Mouse (Mus musculus) kidney, embryonic 14.5 days (tissue): ENCODE measurements around the gene Ccdc85c. TPM values are rescaled to one million over a fixed set of nuclear protein-coding genes. Genes with fewer than 3 reads are reported as not detected.

Experiments
- ATAC-seq: fragments of 200-750 bp; cut with Nextera tagmentation; 2 replicates; pipeline ENCODE4 v1.8.0; 2017; ENCODE audit warnings: moderate number of reproducible peaks, mild to moderate bottlenecking, moderate TSS enrichment, moderate library complexity; ENCODE audit not compliant: low FRiP score, low TSS enrichment
- H3K27ac ChIP-seq: fragments of 300-500 bp; sonication (generic); 2 replicates; pipeline ENCODE4 v1.5.1; 2014; ENCODE audit warnings: low read depth, mild to moderate bottlenecking, low read length, moderate library complexity, mixed read lengths
- H3K27me3 ChIP-seq: fragments of 300-500 bp; sonication (generic); 2 replicates; pipeline ENCODE4 v1.6.1; 2014; ENCODE audit warnings: mild to moderate bottlenecking, low read length; ENCODE audit not compliant: control insufficient read depth, insufficient read depth
- H3K36me3 ChIP-seq: fragments of 300-500 bp; sonication (generic); 2 replicates; pipeline ENCODE4 v1.6.1; 2014; ENCODE audit warnings: low read length, mixed read lengths; ENCODE audit not compliant: control insufficient read depth, insufficient read depth
- H3K4me1 ChIP-seq: fragments of 300-500 bp; sonication (generic); 2 replicates; pipeline ENCODE4 v1.6.1; 2014; ENCODE audit warnings: low read length, mixed read lengths; ENCODE audit not compliant: control insufficient read depth, insufficient read depth
- H3K4me2 ChIP-seq: fragments of 300-500 bp; sonication (generic); replicated peaks from 2 replicates; pipeline ENCODE4 v1.6.1; 2014; ENCODE audit warnings: low read depth, mild to moderate bottlenecking, low read length
- H3K4me3 ChIP-seq: fragments of 300-500 bp; sonication (generic); 2 replicates; pipeline ENCODE4 v1.5.1; 2014; ENCODE audit warnings: mild to moderate bottlenecking, low read length
- H3K9ac ChIP-seq: fragments of 300-500 bp; sonication (generic); 2 replicates; pipeline ENCODE4 v1.6.1; 2014; ENCODE audit warnings: low read depth, mild to moderate bottlenecking, low read length, moderate library complexity
- H3K9me3 ChIP-seq: fragments of 300-500 bp; sonication (generic); 2 replicates; pipeline ENCODE4 v1.6.1; 2016; ENCODE audit warnings: low read length; ENCODE audit not compliant: control insufficient read depth
- WGBS: fragments of 180-500 bp; shearing (Covaris S2); extraction: QIAGEN DNeasy Blood & Tissue Kit; methylation state at CpG from one replicate; pipeline ENCODE4 v1.1.7; 2014; 5-methylcytosine and 5-hydroxymethylcytosine counted together
- polyA plus RNA-seq: library from polyadenylated mRNA; unstranded; fragments of >200 nt; fragmentation: Nextera tagmentation; extraction: Ambion mirVana; gene quantifications from 2 replicates; pipeline ENCODE4 v1.2.1, GENCODE M21; 2014

Gene Ccdc85c
- polyA plus RNA-seq, 1 experiment from 2014 or later: 9.9 TPM

DNA sequence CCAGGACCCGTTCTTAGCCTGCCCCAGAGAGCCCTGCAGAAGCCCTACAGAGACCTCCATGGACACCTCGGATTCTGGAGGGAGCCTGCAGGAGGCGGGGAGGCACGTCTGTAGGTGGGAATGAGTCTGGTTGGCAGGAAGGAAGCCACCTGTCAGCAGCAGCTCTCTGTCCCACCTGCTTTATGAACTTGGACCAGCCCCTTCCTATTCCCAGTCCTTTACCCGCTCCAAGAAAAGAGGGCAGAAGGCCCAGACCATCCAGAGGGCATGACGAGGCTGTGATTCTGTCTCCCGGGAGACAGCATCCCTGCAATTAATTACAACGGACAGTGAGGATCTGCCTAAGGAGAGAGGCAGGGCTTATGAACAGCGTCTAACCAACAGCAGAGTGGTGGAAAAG, 43.3 kb downstream of the Ccdc85c start:
- Histone ChIP-seq H3K27ac (no peak overlapping the region), H3K4me1 (peaks cover 21% of the 10 kb centered on the region), H3K4me2 (no peak overlapping the region), H3K9me3 (no peaks in the 10 kb centered on the region), H3K27me3 (no peaks in the 10 kb centered on the region), H3K36me3 (no peaks in the 10 kb centered on the region), H3K9ac (no peak overlapping the region), H3K4me3 (no peak overlapping the region)
- WGBS: 60% methylated on average over 9 of the region's 9 CpGs
- ATAC-seq: no peak

DNA sequence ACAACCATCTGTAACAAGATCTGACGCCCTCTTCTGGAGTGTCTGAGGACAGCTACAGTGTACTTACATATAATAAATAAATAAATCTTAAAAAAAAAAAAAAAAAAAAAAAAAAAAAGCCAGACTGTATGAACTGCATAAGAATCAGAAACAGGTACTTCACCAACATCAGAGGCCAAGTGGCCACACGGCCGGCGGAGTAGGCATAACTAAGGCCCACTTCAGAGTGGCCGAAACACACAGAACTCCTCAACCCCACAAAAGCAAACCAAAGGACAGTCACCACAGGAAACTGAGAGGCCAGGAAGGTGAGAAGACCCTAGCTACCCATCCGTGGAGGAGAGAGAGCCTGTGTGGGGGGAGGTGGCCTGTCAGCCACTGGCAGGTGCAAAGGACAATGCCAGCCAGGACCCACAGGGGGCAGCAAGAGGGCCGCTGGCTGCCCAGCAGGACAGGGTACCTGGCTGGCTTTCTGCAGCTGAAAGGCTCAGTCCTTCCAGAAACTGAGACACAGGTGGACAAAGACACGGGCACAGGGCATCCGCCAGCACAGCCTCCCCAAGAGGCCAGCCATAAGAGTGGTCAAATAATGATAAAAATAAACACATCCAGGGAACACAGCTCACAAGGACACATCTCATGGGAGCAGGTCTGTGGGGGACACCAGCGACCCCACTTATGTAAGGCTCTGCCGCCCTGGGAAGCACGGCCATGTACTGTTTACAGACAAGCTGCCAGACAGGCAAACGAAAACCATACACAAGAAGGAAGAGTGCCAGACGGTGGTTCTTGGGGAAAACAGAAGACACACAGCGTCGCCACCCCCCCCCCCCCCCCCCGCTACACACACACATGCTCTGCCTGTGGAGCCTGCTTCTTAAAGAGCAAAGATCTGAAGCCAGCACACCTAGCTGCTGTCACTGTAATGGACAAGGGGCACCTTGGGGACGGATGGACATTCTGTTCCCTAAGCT, 44.1 kb downstream of the Ccdc85c start:
- peak; percentile 37 for ATAC-seq

DNA sequence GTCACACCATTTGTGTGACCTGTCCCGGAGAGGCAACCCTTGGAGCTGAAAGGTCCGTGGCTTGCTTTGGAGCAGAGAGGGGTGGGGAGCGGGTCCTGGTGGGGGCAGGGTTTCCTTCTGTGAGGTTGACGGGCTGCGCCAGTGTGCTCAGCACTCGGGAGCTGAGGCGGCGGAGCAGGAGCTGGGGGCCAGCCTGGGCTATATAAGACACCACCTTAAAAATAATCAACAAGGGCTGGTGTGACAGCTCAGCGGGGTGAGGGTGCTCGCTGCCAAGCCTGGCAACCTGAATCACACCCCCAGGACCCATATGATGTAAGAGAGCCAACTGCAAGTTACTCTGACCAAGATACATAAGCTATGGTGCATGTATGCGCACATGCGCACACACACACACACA, 45.1 kb downstream of the Ccdc85c start:
- WGBS: 70% methylated on average over 12 of the region's 12 CpGs
- H3K4me3 ChIP-seq: no peak overlapping the region
- H3K36me3 ChIP-seq: no peaks in the 10 kb centered on the region
- no peak overlapping the region for H3K4me2 ChIP-seq
- H3K9ac ChIP-seq: no peak overlapping the region
- ATAC-seq: no peak
- no peaks in the 10 kb centered on the region for H3K27me3 ChIP-seq
- no peaks in the 10 kb centered on the region for H3K9me3 ChIP-seq
- H3K27ac ChIP-seq: no peak overlapping the region
- H3K4me1 ChIP-seq: peaks cover 15% of the 10 kb centered on the region; the same call in 1 of the 2 replicates

More for the DNA sequence above, 44.1 kb downstream of the Ccdc85c start:
- Histone ChIP-seq H3K4me1 (peaks cover 20% of the 10 kb centered on the region), H3K27me3 (no peaks in the 10 kb centered on the region), H3K36me3 (no peaks in the 10 kb centered on the region), H3K9ac (no peak overlapping the region), H3K9me3 (no peaks in the 10 kb centered on the region), H3K4me2 (no peak overlapping the region), H3K4me3 (no peak overlapping the region), H3K27ac (no peak overlapping the region)
- 66% methylated on average over 16 of the region's 18 CpGs for WGBS

DNA sequence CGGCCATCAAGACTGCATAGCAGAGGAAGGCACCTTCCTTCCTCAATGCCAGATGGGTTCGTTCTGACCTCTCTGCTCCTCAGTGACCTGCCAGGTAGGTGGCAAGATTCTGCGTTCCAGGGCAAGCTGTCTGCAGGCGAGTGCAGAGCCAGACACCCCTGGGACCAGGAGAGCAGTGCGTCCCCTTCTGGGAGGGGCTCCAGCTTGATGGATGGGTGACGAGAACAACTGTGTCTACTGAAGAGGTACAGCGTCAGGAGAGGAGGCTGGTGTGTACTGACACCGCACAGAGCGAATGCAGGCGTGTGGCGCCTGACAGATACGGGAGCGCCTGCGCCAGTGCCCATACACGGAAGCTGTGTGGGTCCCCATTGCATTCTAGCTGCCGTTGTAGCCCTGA, 47.7 kb downstream of the Ccdc85c start:
- Histone ChIP-seq H3K27ac (no peak overlapping the region), H3K36me3 (no peaks in the 10 kb centered on the region), H3K27me3 (no peaks in the 10 kb centered on the region), H3K4me3 (no peak overlapping the region), H3K4me1 (peaks cover 36% of the 10 kb centered on the region; the same call in 1 of the 2 replicates), H3K9ac (no peak overlapping the region), H3K9me3 (no peaks in the 10 kb centered on the region), H3K4me2 (no peak overlapping the region)
- no peak for ATAC-seq
- WGBS: 82% methylated on average over 16 of the region's 16 CpGs

DNA sequence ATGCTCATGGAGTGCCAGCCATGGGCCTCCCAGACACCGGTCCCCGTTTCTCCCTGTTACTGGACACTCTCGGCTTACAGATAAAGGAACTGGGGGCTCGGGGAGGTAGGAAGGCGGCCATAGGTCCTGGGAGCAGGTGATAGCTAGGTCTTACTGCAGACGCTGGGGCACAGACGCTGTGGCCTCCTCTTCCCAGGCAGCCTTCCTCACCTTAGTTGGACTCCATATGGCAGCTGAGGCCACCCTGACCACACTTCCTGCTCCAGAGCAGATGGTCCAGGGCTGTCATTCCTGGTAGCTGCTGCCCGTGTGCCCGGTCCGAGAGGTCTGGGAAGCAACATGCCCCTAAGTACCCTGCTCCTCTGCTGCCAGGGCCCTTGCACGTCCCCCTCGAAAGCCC, 48.3 kb downstream of the Ccdc85c start:
- no peak overlapping the region for H3K4me2 ChIP-seq
- no peak overlapping the region for H3K9ac ChIP-seq
- 77% methylated on average over 12 of the region's 12 CpGs for WGBS
- no peaks in the 10 kb centered on the region for H3K9me3 ChIP-seq
- H3K36me3 ChIP-seq: no peaks in the 10 kb centered on the region
- no peaks in the 10 kb centered on the region for H3K27me3 ChIP-seq
- no peak overlapping the region for H3K4me3 ChIP-seq
- peaks cover 31% of the 10 kb centered on the region; the same call in 1 of the 2 replicates for H3K4me1 ChIP-seq
- no peak for ATAC-seq
- no peak overlapping the region for H3K27ac ChIP-seq

DNA sequence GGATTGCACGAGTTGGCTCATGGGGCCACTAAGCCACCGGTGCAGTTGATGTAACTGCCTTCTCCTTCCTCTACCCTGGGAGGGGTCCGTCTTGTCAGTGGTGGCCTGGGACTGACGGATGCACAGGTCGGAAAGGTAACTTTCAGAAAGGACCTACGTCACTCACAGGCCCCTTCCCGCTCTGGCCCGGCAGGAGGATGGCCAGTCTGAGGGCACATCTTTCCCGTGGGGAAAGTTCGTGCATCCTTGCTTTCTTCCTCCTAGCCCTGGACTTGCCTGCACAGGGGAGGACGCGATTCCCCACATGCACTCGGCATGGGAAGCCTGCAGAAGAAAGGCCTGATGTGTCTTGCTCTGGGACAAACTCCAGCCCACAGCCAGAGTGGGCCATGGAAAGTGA, 49.0 kb downstream of the Ccdc85c start:
- Histone ChIP-seq H3K9me3 (no peaks in the 10 kb centered on the region), H3K4me3 (no peak overlapping the region), H3K4me2 (no peak overlapping the region), H3K9ac (no peak overlapping the region), H3K36me3 (no peaks in the 10 kb centered on the region), H3K4me1 (peaks cover 34% of the 10 kb centered on the region; the same call in 1 of the 2 replicates), H3K27me3 (no peaks in the 10 kb centered on the region), H3K27ac (no peak overlapping the region)
- WGBS: 75% methylated on average over 13 of the region's 13 CpGs
- ATAC-seq: no peak

DNA sequence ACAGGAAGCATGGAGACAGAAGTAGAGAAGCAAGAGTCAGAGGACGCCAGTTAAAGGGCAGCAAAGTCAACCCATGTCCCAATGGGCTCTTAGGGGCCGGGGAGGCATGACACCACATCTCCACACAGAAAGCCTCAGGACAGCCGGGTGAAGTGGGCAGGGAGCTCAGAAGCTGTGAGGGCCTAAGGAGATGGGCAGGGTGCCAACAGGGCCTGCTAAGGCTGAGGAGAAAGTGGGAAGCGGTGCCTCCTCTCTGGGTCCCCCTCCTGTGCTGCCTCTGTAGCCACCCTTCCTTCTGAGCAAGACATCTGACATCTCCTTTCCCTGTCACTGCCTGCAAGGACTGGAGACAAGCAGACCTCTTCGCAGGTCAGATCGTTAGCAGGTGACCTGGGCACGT, 49.4 kb downstream of the Ccdc85c start:
- Histone ChIP-seq H3K27me3 (no peaks in the 10 kb centered on the region), H3K4me2 (no peak overlapping the region), H3K4me3 (no peak overlapping the region), H3K9me3 (no peaks in the 10 kb centered on the region), H3K36me3 (no peaks in the 10 kb centered on the region), H3K27ac (no peak overlapping the region), H3K4me1 (peaks cover 35% of the 10 kb centered on the region; the same call in 1 of the 2 replicates), H3K9ac (no peak overlapping the region)
- WGBS: 66% methylated on average over 7 of the region's 7 CpGs
- no peak for ATAC-seq

DNA sequence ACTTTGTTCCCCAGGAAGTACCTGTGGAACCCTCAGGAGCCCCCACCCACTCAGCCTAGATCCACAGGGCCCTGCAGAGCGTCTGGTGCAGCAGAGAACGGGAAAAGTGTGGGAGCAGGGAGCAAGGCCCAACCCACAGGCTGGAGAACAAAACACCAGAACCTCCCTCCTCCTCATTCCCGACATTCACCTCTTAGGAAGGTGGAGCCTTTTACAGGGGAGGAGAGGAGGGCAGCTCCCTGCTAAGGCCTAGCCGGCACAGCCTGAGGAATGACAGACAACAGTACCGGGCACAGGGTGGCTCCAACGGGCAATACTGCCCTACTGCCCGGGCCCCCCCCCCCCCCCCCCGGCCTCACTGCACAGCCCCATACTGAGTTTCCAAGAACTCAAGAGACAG, 51.9 kb downstream of the Ccdc85c start:
- no peak overlapping the region for H3K4me3 ChIP-seq
- H3K27me3 ChIP-seq: no peaks in the 10 kb centered on the region
- no peaks in the 10 kb centered on the region for H3K36me3 ChIP-seq
- WGBS: 36% methylated on average over 8 of the region's 8 CpGs
- H3K4me2 ChIP-seq: no peak overlapping the region
- H3K9ac ChIP-seq: no peak overlapping the region
- H3K4me1 ChIP-seq: peaks cover 41% of the 10 kb centered on the region; the same call in 1 of the 2 replicates
- no peak for ATAC-seq
- no peaks in the 10 kb centered on the region for H3K9me3 ChIP-seq
- H3K27ac ChIP-seq: no peak overlapping the region

DNA sequence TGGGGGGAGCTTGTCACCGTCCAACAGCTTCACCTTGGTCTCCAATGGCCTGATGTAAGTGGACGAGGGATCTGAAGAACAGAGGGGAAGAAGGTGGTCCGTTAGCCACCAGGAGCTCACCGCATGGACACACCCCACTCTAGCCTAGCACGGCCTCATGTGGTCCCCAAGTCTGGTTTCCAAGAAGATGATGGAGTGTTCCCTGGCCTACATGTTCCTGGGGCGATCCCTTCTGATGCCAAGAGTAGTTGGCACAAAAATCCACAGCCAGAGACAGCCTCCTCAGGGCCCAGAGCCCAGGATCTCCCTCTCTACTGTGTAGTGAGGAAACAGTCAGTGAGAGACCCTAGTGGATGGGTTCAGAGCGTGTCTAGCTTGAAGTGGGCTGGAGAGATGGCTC, 53.5 kb downstream of the Ccdc85c start:
- H3K4me3 ChIP-seq: no peak overlapping the region
- H3K27me3 ChIP-seq: no peaks in the 10 kb centered on the region
- no peaks in the 10 kb centered on the region for H3K36me3 ChIP-seq
- no peak for ATAC-seq
- no peaks in the 10 kb centered on the region for H3K9me3 ChIP-seq
- H3K9ac ChIP-seq: no peak overlapping the region
- H3K4me1 ChIP-seq: peaks cover 41% of the 10 kb centered on the region; the same call in 1 of the 2 replicates
- 87% methylated on average over 7 of the region's 7 CpGs for WGBS
- H3K4me2 ChIP-seq: no peak overlapping the region
- H3K27ac ChIP-seq: no peak overlapping the region
